Mouse (Mus musculus) adrenal gland, adult 2 months (tissue): ENCODE results near the gene 9930111J21Rik1. TPM values are rescaled to one million over a fixed set of nuclear protein-coding genes. Genes with fewer than 3 reads are reported as not detected.
"Not testable (repeated sequence)": the region's sequence is repeated elsewhere in the genome, so short reads cannot be mapped to it uniquely, and the experiment has no call there.

ENCODE experiments used
- DNase-seq: peaks from one replicate; pipeline ENCODE4 v3.0.0; 2021
- long read RNA-seq: library from polyadenylated mRNA; stranded (forward); transcript quantifications from one replicate; pipeline ENCODE4 v2.0.0, GENCODE M21; 2021
- polyA plus RNA-seq: library from polyadenylated mRNA; depleted of rRNA; stranded (reverse); fragments of >200 nt; gene quantifications from 2 replicates; pipeline ENCODE4 v1.2.3, GENCODE M21; 2012; rRNA removed
- total RNA-seq, 2 experiments: library from RNA; stranded (reverse); gene quantifications; 2 replicates each; pipeline ENCODE4 v1.2.3; 2021

9930111J21Rik1 gene
- total RNA-seq = 1 to 10 TPM; 1.7 to 2.9 TPM
- 0.80 and 0.86 TPM in 2 replicates for polyA plus RNA-seq
- long read RNA-seq = 0 reads

DNA sequence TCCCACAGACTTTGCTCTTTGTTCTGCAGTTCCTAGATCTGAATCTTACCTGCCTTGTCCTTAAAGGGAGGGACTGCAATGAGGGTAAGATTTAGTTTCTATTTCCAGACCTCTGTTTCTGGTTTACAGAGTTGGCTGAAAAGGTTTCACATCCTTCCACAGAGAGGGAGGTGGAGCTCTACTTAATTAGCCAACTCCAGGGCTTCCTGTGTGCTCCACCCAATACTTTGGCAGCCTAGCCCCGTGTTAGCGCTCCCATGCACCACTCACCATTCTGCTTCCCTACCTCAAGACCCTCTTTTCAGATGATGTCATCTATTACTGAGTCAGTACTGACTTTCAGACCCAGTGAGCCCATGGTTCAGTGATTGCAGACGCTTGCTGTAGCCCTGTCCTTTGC, at the start of gene 9930111J21Rik1:
9930111J21Rik1 (minus strand) TSS at position 148 of the 400 bp plus-strand sequence.
- not testable (repeated sequence) for DNase-seq

DNA sequence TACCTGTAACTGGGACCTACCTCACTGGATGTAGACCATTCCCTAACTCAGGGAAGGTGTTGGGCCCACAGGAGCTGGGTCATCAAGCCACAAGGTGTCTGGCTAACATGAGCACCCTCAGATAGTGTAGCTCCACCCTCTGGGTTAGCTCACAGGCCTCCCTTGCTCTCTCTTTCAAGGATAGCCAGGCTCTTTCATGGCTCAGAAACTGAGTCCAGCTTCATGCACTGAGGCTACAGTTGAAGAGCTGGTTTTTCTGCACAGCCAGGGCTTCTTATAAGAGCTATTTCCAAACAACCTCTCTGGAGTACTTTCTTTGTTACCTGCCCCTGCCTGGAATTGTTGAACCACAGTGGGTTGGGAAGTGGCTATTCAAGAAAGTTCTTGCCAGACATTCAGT, 32.9 kb upstream of the 9930111J21Rik1 start:
- not testable (repeated sequence) for DNase-seq

DNA sequence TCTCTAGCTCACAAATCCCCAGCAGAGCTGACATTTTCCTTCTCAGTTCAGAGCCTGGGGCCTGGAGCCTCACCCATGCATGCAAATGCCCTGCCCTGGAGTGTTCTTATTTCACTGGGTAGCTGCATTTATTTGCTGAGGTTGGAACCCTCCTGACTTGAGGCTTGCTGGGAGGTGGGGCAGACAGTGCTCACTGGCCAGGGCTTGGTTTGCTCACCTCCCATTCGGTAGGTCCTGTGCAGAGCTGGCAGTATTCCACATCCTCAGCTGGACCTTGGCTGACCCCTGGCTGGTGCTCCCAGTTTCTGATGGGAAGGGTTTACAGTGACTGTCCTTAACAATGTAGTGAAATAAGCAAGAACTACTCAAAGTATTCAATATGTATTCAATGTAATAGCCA, 27.6 kb upstream of the 9930111J21Rik1 start:
- DNase-seq = not testable (repeated sequence)

DNA sequence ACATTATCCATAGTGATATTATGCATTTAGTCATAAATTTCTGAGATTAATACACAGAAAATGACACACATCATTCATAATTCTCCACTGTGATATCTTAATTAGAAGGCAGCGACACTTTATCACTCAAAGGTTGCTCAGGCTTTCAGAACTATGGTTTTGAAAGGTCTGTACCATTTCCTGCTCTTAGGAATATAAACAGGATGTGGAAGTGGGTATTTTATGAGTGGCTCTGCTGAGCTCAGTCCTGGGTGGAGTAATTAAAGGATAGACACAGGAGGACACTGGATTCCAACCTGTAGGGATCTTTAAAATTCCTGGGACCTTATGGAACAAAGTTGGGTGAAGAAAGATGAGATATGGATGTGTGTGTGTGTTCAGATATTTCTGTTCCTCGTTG, 27.1 kb upstream of the 9930111J21Rik1 start:
- DNase-seq = not testable (repeated sequence)

DNA sequence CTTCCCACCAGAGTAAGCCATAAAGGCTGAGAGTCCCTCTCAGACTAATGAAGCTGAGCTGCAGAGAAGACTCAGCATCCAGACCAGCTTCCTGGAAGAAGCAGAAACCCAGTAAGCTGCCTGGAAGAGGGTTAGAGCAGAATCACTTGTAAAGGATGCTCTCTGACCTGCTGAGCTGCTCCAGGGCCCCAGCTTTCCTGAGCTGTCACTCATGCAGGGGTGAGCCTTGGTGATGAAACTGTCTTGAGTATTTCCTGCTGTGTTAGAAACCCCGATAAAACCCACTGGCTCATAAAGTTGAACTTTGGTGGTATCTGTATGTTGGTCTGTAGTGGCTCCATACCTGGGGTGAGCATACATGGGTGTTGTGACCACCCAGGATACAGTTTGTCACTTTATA, 21.2 kb upstream of the 9930111J21Rik1 start:
- DNase-seq = not testable (repeated sequence)

DNA sequence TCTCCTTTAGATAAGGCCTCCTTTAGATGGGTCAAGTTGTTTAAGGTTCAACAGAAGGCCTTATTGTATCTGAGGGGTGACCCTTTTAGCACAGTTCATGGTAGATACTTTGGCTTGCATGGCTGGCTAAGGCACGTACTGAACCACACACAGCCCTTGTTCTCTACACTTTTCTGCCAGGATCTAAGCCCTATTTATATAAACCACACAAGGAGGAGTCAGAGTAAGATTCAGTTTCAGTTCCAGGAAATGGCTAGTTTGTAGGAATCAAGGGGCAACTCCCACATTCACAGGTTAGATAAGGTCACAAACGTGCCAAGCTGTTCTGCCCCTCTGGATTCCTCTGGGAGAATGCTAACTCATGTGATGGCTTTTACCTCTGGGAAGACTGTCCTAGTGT, 14.8 kb upstream of the 9930111J21Rik1 start, which contains the start of gene Tgtp1:
Tgtp1 (minus strand) TSS at position 155 of the 400 bp plus-strand sequence.
- DNase-seq = not testable (repeated sequence)

DNA sequence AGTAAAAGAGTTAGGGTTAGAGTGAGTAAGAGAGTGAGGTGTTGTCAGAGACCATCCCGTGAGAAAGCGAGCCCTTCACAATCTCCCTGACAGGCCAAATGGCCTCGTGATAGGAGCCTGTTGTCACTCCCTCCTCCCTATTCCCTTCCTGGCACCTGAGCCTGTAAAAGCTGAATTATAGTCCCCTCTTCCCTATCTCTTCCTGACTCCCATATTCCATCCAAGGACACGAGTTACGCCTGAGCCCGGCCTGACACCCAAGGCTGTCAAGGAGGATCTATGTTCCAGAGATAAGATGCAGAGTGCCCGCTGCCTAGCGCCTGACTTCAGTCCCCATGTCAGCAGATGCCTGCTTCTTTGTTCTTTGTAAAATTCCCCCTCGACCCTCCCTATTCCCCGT, 14.1 kb upstream of the 9930111J21Rik1 start:
- DNase-seq = peak; percentile 42

DNA sequence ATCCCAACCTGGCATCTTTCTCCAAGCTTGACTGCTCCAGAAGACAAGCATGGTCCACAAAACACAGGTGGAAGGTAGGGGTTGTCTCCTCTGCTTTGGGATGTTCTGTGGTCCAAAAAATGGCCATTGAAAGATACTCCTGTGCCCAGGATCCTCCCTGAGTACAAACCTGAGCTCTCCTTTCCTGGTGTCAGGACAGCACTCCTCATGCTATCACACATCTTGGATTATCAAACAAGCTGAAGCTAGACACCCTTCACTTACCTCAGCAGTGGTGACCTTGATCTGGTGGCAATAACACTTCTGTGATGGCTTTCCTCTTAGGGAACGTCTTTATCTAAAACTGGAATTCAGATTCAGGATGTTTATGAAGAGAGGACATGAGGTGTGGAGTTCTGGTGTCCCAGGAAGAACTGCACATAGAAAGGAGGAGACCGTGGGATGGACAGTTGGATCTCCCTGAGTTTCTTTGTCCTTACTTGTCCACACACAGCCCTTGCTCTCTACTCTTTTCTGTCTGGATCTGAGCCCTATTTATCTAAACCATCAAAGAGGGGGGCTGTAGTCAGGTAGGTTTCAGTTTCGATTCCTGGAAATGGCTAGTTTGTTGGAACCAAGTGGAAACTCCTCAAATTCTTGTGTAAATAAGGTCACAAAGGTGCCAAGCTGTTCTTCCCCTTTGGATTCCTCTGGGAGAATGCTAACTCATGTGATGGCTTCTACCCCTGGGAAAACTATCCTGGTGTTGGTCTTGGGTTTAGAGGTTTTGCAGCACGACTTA, 12.7 kb upstream of the 9930111J21Rik1 start, which contains the start of gene Gm12185:
Gm12185 (minus strand) TSS at position 487 of the 781 bp plus-strand sequence.
- not testable (repeated sequence) for DNase-seq

DNA sequence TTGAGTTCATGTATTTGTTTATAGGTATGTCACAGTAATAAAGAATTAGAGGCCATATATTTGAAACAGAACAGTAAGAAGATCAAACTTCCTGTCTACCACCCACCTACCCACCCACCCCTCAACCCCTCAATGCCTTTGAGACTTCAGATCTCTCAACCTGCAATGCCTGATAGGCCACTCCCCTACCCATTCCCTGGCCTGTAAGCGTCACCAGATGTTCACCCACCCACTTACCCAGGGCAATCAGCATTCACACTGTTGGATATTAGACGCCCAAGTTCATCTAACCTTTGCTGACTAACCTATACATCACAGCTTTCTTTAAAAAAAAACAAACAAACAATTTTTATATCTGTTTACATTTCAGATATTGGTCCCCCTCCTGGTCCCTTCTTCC, 10.8 kb upstream of the 9930111J21Rik1 start:
- DNase-seq = not testable (repeated sequence)

DNA sequence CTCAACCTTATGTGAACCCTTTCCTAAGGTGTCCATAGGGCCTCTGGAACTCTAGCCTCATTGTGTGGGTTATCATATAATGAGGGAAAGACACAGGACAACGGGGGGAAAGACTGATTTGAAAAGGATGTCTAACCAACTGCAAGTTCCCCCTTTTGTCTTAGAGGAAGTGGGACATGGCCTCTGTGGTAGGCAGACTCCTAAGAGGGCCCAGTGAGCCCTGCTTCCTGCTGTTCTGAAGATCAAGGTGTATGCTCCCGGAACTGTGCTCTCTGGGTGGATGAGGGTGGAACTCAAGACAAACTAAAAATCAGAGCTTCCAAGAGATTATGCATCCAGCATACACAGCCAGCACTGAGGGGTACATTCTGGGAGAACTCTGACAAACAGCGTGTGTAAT, 9.0 kb upstream of the 9930111J21Rik1 start:
- not testable (repeated sequence) for DNase-seq

DNA sequence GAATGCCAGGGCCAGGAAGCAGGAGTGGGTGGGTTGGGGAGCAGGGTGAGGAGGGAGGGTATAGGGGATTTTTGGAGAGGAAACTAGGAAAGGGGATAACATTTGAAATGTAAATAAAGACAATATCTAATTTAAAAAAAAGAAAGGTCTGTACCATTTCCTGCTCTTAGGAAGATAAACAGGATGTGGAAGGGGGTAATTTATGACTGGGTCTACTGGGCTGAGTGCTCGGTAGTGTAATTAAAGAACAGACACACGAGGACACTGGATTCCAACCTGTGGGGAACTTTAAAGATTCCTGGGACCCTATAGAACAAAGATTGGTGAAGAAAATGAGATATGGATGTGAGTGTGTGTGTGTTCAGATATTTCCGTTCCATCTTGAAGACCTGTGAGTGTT, 3.6 kb upstream of the 9930111J21Rik1 start:
- not testable (repeated sequence) for DNase-seq

DNA sequence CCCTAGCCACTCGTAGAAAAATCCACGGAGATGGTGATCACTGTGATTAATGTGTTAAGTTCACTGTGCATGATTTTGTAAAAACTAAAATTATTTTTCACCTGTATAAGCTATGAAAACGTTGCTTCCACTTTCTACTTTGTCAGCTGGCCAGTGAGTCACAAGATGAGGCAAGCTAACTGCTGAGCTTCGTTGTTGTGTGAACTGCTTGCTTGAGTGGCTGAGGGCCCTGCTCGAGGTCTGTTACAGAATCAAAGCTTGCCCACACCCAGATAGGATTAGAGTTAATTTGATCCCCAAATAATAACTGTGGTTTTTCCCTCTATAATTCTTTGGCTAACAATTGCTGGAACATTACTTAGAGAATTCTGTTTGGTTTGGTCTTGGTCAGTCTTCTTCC, 854 bp upstream of the 9930111J21Rik1 start:
- DNase-seq = not testable (repeated sequence)

DNA sequence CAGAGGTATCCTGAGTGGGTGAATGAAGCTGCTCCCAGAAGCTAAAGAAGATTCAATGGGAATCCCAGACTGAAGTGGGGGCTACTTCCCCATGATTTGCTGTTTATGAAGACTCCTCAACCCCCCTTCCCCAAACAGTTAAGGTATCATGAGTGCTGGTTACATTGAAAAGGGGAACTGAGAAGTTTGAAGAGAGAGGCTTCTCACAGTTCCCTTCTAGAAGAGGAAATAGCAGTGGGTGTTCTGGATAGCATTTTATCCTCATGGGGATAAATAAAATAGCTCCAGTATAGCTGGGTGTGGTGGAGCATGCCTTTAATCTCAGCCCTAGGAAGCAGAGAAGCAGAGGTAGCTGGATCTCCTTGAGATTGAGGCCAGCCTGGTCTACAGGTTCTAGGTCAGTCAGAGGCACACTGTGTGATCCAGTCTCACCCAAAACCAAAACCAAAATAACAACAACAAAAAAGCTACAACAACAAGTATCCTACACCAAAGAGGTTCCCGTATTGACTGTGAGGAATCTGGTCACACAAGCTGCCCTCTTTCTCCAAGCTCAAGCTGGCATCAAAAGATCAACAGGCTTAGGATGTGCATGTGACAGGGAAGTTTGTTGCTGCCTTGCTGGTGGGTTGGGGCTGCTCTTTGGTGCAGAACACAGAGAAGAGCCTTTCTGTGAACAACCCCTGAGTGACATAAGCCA, 808 bp downstream of the 9930111J21Rik1 start, which contains the start of gene Olfr56:
Olfr56 (plus strand) TSS at position 650 of the 700 bp plus-strand sequence.
- not testable (repeated sequence) for DNase-seq

DNA sequence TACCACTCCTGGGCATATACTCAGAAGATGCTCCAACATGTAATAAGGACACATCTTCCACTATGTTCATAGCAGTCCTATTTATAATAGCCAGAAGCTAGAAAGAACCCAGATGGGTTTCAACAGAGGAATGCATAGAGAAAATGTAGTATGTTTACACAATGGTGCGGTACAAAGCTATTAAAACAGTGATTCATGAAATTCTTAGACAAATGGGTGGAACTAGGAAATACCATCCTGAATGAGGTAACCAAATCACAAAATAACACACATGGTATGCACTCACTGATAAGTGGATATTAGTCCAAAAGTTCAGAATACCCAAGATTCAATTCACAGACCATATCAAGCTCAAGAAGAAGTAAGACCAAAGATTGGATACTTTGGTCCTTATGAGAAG, 4.5 kb downstream of the 9930111J21Rik1 start:
- not testable (repeated sequence) for DNase-seq

DNA sequence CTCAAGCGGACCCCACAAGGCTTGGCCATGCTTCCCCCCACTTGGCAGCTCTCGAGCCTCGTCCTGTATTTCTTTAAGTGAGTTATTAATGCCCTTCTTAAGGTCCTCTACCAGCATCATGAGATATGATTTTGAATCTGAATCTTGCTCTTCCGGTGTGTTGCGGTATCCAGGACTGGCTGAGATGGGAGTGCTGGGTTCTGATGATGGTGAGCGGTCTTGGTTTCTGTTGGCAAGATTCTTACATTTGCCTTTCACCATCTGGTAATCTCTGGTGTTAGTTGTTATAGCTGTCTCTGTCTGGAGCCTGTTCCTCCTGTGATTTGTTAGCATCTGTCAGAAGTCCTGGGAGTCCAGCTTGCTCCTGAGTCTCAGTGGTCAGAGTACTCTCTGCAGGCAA, 33.1 kb downstream of the 9930111J21Rik1 start, which contains the start of gene Psme2b:
Psme2b (minus strand) TSS at position 101 of the 400 bp plus-strand sequence.
- DNase-seq = not testable (repeated sequence)

DNA sequence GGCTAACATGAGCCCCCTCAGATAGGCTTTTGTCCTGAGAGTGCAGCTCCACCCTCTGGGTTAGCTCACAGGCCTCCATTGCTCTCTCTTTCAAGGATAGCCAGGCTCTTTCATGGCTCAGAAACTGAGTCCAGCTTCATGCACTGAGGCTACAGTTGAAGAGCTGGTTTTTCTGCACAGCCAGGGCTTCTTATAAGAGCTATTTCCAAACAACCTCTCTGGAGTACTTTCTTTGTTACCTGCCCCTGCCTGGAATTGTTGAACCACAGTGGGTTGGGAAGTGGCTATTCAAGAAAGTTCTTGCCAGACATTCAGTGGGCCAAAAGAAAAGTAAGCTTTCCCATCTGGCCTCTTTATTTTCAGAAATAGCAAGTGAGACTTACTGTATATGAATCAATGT, 39.9 kb downstream of the 9930111J21Rik1 start:
- DNase-seq = not testable (repeated sequence)

DNA sequence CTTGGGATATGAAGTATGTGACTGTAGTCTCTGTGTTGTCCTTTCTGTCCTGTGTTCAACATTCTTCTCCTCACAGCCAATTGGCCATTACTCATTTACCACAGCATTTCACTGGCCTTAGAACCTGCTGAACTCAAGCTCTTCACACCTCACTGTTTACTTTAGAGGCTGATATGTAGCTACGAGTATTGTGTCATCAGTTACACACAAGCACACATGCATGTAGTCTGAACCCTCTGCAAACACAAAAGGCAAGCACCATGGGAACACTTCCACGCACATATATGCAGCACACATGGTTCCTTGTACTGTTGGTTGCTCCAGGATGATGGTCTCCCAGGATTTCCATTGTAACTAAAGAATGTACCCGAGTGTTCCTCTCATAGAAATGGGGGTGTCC, 43.9 kb downstream of the 9930111J21Rik1 start:
- DNase-seq = not testable (repeated sequence)

DNA sequence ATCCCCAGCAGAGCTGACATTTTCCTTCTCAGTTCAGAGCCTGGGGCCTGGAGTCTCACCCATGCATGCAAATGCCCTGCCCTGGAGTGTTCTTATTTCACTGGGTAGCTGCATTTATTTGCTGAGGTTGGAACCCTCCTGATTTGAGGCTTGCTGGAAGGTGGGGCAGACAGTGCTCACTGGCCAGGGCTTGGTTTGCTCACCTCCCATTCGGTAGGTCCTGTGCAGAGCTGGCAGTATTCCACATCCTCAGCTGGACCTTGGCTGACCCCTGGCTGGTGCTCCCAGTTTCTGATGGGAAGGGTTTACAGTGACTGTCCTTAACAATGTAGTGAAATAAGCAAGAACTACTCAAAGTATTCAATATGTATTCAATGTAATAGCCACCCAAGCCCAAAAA, 45.3 kb downstream of the 9930111J21Rik1 start:
- not testable (repeated sequence) for DNase-seq

DNA sequence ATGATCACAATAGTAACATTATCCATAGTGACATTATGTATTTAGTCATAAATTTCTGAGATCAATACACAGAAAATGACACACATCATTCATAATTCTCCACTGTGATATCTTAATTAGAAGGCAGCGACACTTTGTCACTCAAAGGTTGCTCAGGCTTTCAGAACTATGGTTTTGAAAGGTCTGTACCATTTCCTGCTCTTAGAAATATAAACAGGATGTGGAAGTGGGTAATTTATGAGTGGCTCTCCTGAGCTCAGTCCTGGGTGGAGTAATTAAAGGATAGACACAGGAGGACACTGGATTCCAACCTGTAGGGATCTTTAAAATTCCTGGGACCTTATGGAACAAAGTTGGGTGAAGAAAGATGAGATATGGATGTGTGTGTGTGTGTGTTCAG, 45.8 kb downstream of the 9930111J21Rik1 start:
- DNase-seq = not testable (repeated sequence)

DNA sequence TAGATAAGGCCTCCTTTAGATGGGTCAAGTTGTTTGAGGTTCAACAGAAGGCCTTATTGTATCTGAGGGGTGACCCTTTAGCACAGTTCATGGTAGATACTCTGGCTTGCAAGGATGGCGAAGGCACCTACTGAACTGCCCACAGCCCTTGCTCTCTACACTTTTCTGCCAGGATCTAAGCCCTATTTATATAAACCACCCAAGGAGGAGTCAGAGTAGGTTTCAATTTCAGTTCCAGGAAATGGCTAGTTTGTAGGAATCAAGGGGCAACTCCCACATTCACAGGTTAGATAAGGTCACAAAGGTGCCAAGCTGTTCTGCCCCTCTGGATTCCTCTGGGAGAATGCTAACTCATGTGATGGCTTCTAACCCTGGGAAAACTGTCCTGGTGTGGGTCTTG, 51.1 kb downstream of the 9930111J21Rik1 start:
- DNase-seq = not testable (repeated sequence)

DNA sequence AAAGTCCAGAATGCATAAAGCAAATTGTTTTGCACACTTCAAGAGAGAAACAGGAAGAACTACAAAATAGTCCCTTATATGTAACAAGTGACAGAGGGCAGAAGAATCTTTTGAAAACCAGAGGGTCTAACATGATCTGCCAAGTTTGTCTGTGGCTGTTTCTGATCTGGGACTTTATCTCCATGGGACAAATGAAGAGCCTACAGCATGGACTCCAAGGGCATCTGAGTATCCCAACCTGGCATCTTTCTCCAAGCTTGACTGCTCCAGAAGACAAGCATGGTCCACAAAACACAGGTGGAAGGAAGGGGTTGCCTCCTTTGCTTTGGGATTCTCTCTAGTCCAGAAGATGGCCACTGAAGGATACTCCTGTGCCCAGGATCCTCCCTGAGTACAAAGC, 52.8 kb downstream of the 9930111J21Rik1 start:
- not testable (repeated sequence) for DNase-seq

DNA sequence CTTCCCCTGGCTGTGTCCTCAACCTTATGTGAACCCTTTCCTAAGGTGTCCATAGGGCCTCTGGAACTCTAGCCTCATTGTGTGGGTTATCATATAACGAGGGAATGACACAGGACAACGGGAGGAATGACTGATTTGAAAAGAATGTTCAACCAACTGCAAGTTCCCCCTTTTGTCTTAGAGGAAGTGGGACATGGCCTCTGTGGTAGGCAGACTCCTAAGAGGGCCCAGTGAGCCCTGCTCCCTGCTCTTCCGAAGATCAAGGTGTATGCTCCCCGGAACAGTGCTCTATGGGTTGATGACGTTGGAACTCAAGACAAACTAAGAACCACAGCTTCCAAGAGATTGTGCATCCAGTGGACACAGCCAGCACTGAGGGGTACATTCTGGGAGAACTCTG, 55.4 kb downstream of the 9930111J21Rik1 start:
- DNase-seq = not testable (repeated sequence)

DNA sequence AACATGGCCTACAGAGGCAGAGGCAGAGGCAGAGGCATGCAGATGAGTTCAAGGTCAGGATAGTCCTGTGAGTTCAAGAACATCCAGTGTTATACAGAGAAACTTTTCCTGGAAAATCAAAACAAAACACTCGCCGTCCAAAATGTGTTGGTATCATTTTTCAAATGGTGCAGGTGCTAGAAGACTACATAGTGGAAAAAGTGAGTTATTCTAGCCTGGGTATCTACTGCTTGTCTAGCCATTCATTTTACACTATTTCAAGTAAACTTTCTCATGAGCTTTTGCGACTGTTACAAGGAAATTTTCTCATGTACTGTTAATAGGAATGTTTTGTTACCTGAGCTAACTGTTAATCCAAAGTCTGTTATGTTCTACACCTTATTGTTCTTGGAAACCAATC, 60.8 kb downstream of the 9930111J21Rik1 start:
- DNase-seq = no peak
